Mouse (Mus musculus): ENCODE data around the gene Pdlim7.

- TF ChIP-seq CTCF (IDR thresholded peaks at IDR 0.05; ENCODE audit: extremely low read depth, insufficient read length, insufficient replicate concordance, low read depth, low read length) = peak; percentile 91
- peak; percentile 55; the same call in 1 of the 2 replicates for TF ChIP-seq POLR2A (IDR thresholded peaks at IDR 0.05; ENCODE audit: low read depth, low read length)
Measured at GRCm38 (mm10) chr13:55536194-55537175, 23.0 kb upstream of the Pdlim7 start, which contains the start of gene Ddx41.
